Mouse (Mus musculus): ENCODE data around the gene Fez2. TPM values are rescaled to one million over a fixed set of nuclear protein-coding genes. Genes with fewer than 3 reads are reported as not detected.

Fez2 gene
- polyA plus RNA-seq, 1 experiment, result 42.9 TPM

DNA sequence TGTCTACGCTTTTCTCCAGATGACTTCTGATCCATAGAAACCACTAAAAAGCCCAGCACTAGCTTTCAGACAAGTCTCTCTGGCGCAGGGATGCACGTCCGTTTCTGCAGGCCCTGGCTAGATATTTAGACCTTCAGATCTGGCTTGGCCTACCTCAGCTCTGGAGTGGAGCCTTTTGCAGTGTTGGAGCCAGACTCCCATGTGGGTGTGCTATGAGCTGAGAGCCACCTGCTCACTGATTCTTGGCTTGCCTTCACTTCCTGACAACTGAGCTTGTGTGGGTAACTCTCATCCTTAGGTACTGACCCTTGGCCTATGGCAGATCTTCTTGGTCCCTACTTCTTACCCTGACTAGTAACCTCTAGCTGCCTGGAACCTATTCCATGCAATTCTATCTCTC, 19.2 kb upstream of the Fez2 start:
- H3K27me3 ChIP-seq (replicated peaks; ENCODE audit: control insufficient read depth, insufficient read depth, low read length), result no peaks in the 10 kb centered on the region
- TF ChIP-seq POLR2A (IDR thresholded peaks at IDR 0.05; ENCODE audit: low read depth, low read length), result no peak
- no peak for TF ChIP-seq CTCF (conservative IDR thresholded peaks at IDR 0.05; ENCODE audit: insufficient read depth, insufficient read length, low read depth, low read length)
- 94% methylated on average over 4 of the region's 4 CpGs for WGBS
- no peak overlapping the region for H3K4me3 ChIP-seq (ENCODE audit: insufficient read depth, low read depth, low read length)
- H3K4me1 ChIP-seq (ENCODE audit: control insufficient read depth, insufficient read depth, low read length), result no peaks in the 10 kb centered on the region
- no peak for DNase-seq
- H3K36me3 ChIP-seq (ENCODE audit: control insufficient read depth, insufficient read depth, low read length), result no peaks in the 10 kb centered on the region
- no peak overlapping the region for H3K27ac ChIP-seq (ENCODE audit: insufficient read depth, low read depth, low read length)

DNA sequence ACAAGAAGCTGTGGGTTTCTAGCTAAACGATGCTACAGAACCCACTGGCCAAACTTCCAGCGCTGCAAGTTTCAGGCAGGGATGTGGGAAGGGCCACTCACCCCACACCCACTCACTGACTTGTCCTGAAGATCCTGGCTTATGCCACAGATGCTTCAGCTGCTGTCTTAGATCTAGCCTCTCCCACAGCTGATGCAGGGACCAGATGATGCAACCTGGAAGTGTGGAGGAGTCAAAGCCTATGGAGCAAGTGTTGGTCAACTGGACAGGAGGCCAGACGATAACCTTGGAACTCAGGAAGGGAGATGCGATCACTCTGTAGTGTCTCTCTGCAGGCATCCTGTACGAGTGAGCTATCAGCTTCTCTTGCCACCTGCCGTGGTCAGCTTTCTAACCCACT, 17.7 kb upstream of the Fez2 start:
- no peak for DNase-seq
- Histone ChIP-seq H3K36me3 (ENCODE audit: control insufficient read depth, insufficient read depth, low read length) (no peaks in the 10 kb centered on the region), H3K4me3 (ENCODE audit: insufficient read depth, low read depth, low read length) (no peak overlapping the region), H3K27me3 (replicated peaks; ENCODE audit: control insufficient read depth, insufficient read depth, low read length) (no peaks in the 10 kb centered on the region), H3K27ac (ENCODE audit: insufficient read depth, low read depth, low read length) (no peak overlapping the region), H3K4me1 (ENCODE audit: control insufficient read depth, insufficient read depth, low read length) (no peaks in the 10 kb centered on the region)
- TF ChIP-seq CTCF (conservative IDR thresholded peaks at IDR 0.05; ENCODE audit: insufficient read depth, insufficient read length, low read depth, low read length) (no peak), POLR2A (IDR thresholded peaks at IDR 0.05; ENCODE audit: low read depth, low read length) (no peak)
- WGBS, result 86% methylated on average over 6 of the region's 6 CpGs

DNA sequence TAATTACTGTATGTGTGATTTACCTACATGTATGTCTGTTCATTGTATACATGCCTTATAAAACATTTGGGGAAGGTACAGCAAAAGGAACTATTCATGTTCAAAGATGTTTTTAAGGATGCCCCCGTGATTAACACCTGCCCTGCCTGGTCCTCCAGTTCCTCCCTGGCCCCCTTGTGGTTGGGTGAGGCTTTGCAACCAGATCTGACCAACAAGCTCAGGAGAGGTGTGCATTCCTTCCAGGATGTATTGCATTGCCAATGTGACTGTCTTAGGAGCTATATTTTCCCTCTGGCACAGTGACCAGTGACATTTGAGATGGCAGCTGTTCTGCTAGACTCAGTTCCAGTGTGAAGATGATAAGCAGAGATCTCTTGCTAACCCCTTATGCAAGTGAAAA, 16.8 kb upstream of the Fez2 start:
- Histone ChIP-seq H3K27me3 (replicated peaks; ENCODE audit: control insufficient read depth, insufficient read depth, low read length) (no peaks in the 10 kb centered on the region), H3K4me3 (ENCODE audit: insufficient read depth, low read depth, low read length) (no peak overlapping the region), H3K27ac (ENCODE audit: insufficient read depth, low read depth, low read length) (no peak overlapping the region), H3K36me3 (ENCODE audit: control insufficient read depth, insufficient read depth, low read length) (no peaks in the 10 kb centered on the region), H3K4me1 (ENCODE audit: control insufficient read depth, insufficient read depth, low read length) (no peaks in the 10 kb centered on the region)
- 20% methylated on average over 1 of the region's 1 CpGs for WGBS
- TF ChIP-seq POLR2A (IDR thresholded peaks at IDR 0.05; ENCODE audit: low read depth, low read length), result no peak
- peak; percentile 89 for TF ChIP-seq CTCF (conservative IDR thresholded peaks at IDR 0.05; ENCODE audit: insufficient read depth, insufficient read length, low read depth, low read length)
- peak; percentile 72 for DNase-seq

DNA sequence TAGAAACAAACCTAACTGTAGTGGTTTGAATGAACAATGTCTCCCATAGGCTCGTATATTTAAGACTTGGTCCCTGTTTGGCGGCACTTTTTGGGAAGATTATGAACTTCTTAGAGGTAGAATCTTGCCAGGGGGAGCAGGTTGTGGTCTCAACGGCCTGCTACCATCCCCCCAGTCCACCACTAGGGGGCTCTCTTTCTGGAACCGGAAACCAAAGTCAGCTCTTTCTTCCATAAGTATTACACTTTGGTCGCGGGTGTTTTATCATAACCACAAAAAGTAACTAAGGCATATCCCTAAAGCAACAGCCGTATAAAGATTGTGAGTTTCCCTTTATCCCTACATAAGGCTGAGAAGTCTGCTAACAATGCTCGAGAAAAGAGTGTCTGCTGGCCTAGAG, 12.4 kb upstream of the Fez2 start:
- H3K27me3 ChIP-seq (replicated peaks; ENCODE audit: control insufficient read depth, insufficient read depth, low read length), result no peaks in the 10 kb centered on the region
- WGBS, result 72% methylated on average over 8 of the region's 8 CpGs
- no peak overlapping the region for H3K4me3 ChIP-seq (ENCODE audit: insufficient read depth, low read depth, low read length)
- TF ChIP-seq POLR2A (IDR thresholded peaks at IDR 0.05; ENCODE audit: low read depth, low read length), result no peak
- peak; percentile 39 for TF ChIP-seq CTCF (conservative IDR thresholded peaks at IDR 0.05; ENCODE audit: insufficient read depth, insufficient read length, low read depth, low read length)
- no peak overlapping the region for H3K27ac ChIP-seq (ENCODE audit: insufficient read depth, low read depth, low read length)
- H3K36me3 ChIP-seq (ENCODE audit: control insufficient read depth, insufficient read depth, low read length), result no peaks in the 10 kb centered on the region
- DNase-seq, result no peak
- H3K4me1 ChIP-seq (ENCODE audit: control insufficient read depth, insufficient read depth, low read length), result no peaks in the 10 kb centered on the region

DNA sequence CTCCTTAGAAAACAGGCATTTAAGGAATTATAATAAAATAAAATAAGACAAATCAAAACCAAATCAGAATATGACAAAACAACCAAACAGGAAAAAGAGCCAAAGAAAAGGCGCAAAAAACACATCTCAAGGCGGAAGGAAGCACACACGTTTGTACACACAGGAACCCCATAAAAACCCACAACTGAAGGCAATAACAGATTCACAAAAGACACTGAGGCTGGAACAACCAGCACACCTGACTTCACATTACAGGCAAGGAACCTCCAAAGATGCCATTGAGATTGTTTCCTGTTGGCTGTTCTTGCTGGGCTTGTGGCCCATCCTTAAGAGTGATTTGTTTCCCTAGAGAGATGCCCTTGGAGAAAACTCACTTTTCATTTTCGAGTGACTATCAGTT, 11.1 kb upstream of the Fez2 start:
- TF ChIP-seq POLR2A (IDR thresholded peaks at IDR 0.05; ENCODE audit: low read depth, low read length), result no peak
- TF ChIP-seq CTCF (conservative IDR thresholded peaks at IDR 0.05; ENCODE audit: insufficient read depth, insufficient read length, low read depth, low read length), result no peak
- DNase-seq, result no peak
- 86% methylated on average over 4 of the region's 4 CpGs for WGBS
- Histone ChIP-seq H3K4me1 (ENCODE audit: control insufficient read depth, insufficient read depth, low read length) (no peaks in the 10 kb centered on the region), H3K27me3 (replicated peaks; ENCODE audit: control insufficient read depth, insufficient read depth, low read length) (no peaks in the 10 kb centered on the region), H3K36me3 (ENCODE audit: control insufficient read depth, insufficient read depth, low read length) (no peaks in the 10 kb centered on the region), H3K27ac (ENCODE audit: insufficient read depth, low read depth, low read length) (no peak overlapping the region), H3K4me3 (ENCODE audit: insufficient read depth, low read depth, low read length) (no peak overlapping the region)

DNA sequence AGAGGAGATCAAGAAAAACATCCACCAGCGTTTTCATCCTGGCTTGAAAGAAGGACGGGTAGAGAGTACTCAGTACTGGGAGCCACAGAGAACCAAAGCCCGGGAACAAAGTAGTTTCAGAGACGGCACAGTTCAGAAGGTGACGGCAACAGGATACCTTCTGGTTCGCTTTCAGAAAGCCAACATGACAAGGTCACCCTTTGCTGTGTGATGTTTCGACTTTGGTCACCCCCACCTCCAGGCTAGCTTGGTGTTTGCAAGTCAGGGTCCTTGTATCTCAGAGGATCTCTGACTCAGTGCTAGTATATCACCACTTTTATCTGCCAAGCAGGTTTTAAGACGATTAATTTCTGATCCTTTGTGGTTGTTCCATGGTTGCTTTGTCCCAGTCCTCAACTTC, 7.1 kb upstream of the Fez2 start:
- Histone ChIP-seq H3K4me1 (ENCODE audit: control insufficient read depth, insufficient read depth, low read length) (no peaks in the 10 kb centered on the region), H3K27ac (ENCODE audit: insufficient read depth, low read depth, low read length) (no peak overlapping the region), H3K36me3 (ENCODE audit: control insufficient read depth, insufficient read depth, low read length) (no peaks in the 10 kb centered on the region), H3K4me3 (ENCODE audit: insufficient read depth, low read depth, low read length) (no peak overlapping the region), H3K27me3 (replicated peaks; ENCODE audit: control insufficient read depth, insufficient read depth, low read length) (no peaks in the 10 kb centered on the region)
- no peak for DNase-seq
- WGBS, result 60% methylated on average over 8 of the region's 8 CpGs
- TF ChIP-seq CTCF (conservative IDR thresholded peaks at IDR 0.05; ENCODE audit: insufficient read depth, insufficient read length, low read depth, low read length) (no peak), POLR2A (IDR thresholded peaks at IDR 0.05; ENCODE audit: low read depth, low read length) (no peak)

DNA sequence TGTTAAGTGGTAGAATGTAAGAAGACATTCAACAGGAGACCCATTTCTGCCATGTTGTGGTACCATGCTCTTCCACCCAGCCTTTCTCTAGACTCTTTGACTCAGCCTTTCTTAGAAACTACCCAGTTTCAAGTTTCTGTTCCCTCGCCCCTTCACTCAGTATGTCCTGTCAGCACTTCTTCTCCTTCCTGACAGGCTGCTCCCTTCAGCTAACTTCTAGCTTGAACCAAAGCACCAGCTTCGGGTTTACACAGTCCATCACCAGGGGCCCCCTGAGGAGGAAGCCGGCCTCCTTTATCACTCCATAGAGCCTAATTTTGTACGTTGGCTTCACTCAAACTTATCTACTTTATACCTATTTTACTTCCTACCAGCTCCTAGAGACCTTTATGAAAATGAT, 1.3 kb upstream of the Fez2 start:
- Histone ChIP-seq H3K36me3 (ENCODE audit: control insufficient read depth, insufficient read depth, low read length) (no peaks in the 10 kb centered on the region), H3K27ac (ENCODE audit: insufficient read depth, low read depth, low read length) (no peak overlapping the region), H3K4me3 (ENCODE audit: insufficient read depth, low read depth, low read length) (no peak overlapping the region), H3K27me3 (replicated peaks; ENCODE audit: control insufficient read depth, insufficient read depth, low read length) (no peaks in the 10 kb centered on the region), H3K4me1 (ENCODE audit: control insufficient read depth, insufficient read depth, low read length) (peaks cover 5% of the 10 kb centered on the region; the same call in 1 of the 2 replicates)
- no peak for DNase-seq
- TF ChIP-seq POLR2A (IDR thresholded peaks at IDR 0.05; ENCODE audit: low read depth, low read length) (no peak), CTCF (conservative IDR thresholded peaks at IDR 0.05; ENCODE audit: insufficient read depth, insufficient read length, low read depth, low read length) (no peak)
- WGBS, result 88% methylated on average over 4 of the region's 4 CpGs

DNA sequence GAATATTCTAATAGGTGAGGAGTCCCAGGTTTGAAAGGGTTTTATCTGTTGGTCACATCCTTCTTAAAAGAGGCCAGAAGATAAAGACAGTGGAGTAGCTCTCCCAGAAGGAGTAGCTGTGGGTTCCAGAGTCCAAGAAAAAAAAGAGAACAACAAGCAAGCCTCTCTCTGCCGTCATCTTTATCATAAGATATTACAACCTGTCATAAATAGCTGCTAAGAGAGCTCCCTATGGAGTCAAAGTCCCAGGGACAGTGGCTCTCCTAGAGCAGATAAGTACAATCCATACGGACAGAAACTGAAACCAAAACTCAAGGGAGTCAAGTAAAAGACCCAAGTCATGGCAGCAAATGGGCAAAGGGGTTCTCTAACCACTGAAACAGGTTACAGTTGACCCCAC, 2.7 kb downstream of the Fez2 start:
- H3K27ac ChIP-seq (ENCODE audit: insufficient read depth, low read depth, low read length), result no peak overlapping the region
- TF ChIP-seq CTCF (conservative IDR thresholded peaks at IDR 0.05; ENCODE audit: insufficient read depth, insufficient read length, low read depth, low read length) (no peak), POLR2A (IDR thresholded peaks at IDR 0.05; ENCODE audit: low read depth, low read length) (no peak)
- DNase-seq, result no peak
- no peak overlapping the region for H3K4me3 ChIP-seq (ENCODE audit: insufficient read depth, low read depth, low read length)
- H3K27me3 ChIP-seq (replicated peaks; ENCODE audit: control insufficient read depth, insufficient read depth, low read length), result no peaks in the 10 kb centered on the region
- peaks cover 5% of the 10 kb centered on the region; the same call in 1 of the 2 replicates for H3K4me1 ChIP-seq (ENCODE audit: control insufficient read depth, insufficient read depth, low read length)
- H3K36me3 ChIP-seq (ENCODE audit: control insufficient read depth, insufficient read depth, low read length), result no peaks in the 10 kb centered on the region; the same call in 1 of the 2 replicates
- WGBS, result 82% methylated on average over 2 of the region's 2 CpGs
